8 mouse cellular contexts compared by ENCODE assay signal in genomic region chr3:89280606-89281511, GRCm38 (mm10). TPM values are rescaled to one million over a fixed set of nuclear protein-coding genes. Genes with fewer than 3 reads are reported as not detected.
DNase-seq lines count a peak whose midpoint lies in the region; ATAC-seq and TF ChIP-seq lines count a peak whose summit lies in the region.

Gene Efna1, minus strand, starts transcription at chr3:89281142.

- H3K36me3 ChIP-seq in forebrain, embryonic 15.5 days, result no peaks in the 10 kb centered on the region
- H3K36me3 ChIP-seq in hindbrain, embryonic 13.5 days, result no peaks in the 10 kb centered on the region
- no peaks in the 10 kb centered on the region; the same call in 1 of the 2 replicates for H3K36me3 ChIP-seq in limb, embryonic 10.5 days
- H3K36me3 ChIP-seq in midbrain, embryonic 11.5 days (ENCODE audit: control insufficient read depth, insufficient read depth, low read length), result no peaks in the 10 kb centered on the region
- no peaks in the 10 kb centered on the region for H3K36me3 ChIP-seq in testis, adult 2 months (ENCODE audit: control insufficient read depth, insufficient read depth, low read length)

- WGBS in forebrain, embryonic 15.5 days, result under 1% methylated on average over 52 of the region's 52 CpGs
- WGBS in hindbrain, embryonic 13.5 days, result under 1% methylated on average over 52 of the region's 52 CpGs
- under 1% methylated on average over 52 of the region's 52 CpGs for WGBS in limb, embryonic 10.5 days
- WGBS in midbrain, embryonic 11.5 days, result under 1% methylated on average over 52 of the region's 52 CpGs

- no peak for TF ChIP-seq CTCF in gastrocnemius, adult 2 months (IDR thresholded peaks at IDR 0.05)
- 0 out of 2 replicates have a peak, but pooled peaks have one; percentile 9 for TF ChIP-seq CTCF in testis, adult 2 months (IDR thresholded peaks at IDR 0.05; ENCODE audit: control insufficient read depth, insufficient read depth, insufficient replicate concordance, low read depth, low read length)

- intact Hi-C loops in gastrocnemius, adult 2 months (cut with DNase I), result loop anchor here (2.0 kb wide), 1 partner anchor 14 kb away; no protein-coding TSS in a partner anchor

- no peaks in the 10 kb centered on the region for H3K9me3 ChIP-seq in forebrain, embryonic 15.5 days
- H3K9me3 ChIP-seq in hindbrain, embryonic 13.5 days, result no peaks in the 10 kb centered on the region
- no peaks in the 10 kb centered on the region for H3K9me3 ChIP-seq in limb, embryonic 10.5 days (replicated peaks)
- H3K9me3 ChIP-seq in midbrain, embryonic 11.5 days (ENCODE audit: control insufficient read depth, low read length), result no peaks in the 10 kb centered on the region

- H3K27ac ChIP-seq in gastrocnemius, adult 2 months, result peak within 1 kb of the TSS; percentile 96
- H3K27ac ChIP-seq in forebrain, embryonic 15.5 days (replicated peaks), result peak within 1 kb of the TSS; percentile 53
- H3K27ac ChIP-seq in hindbrain, embryonic 13.5 days, result peak within 1 kb of the TSS; percentile 60; the same call in 1 of the 2 replicates
- peak within 1 kb of the TSS; percentile 81 for H3K27ac ChIP-seq in limb, embryonic 10.5 days
- H3K27ac ChIP-seq in midbrain, embryonic 11.5 days (ENCODE audit: low read depth, low read length), result no peak within 1 kb of the TSS
- H3K27ac ChIP-seq in testis, adult 2 months (ENCODE audit: control insufficient read depth, insufficient read depth, low read depth, low read length), result no peak within 1 kb of the TSS

- H3K4me3 ChIP-seq in gastrocnemius, adult 2 months, result peak within 1 kb of the TSS; percentile 85
- peak within 1 kb of the TSS; percentile 49 for H3K4me3 ChIP-seq in forebrain, embryonic 15.5 days
- H3K4me3 ChIP-seq in hindbrain, embryonic 13.5 days, result peak within 1 kb of the TSS; percentile 48
- H3K4me3 ChIP-seq in limb, embryonic 10.5 days, result peak within 1 kb of the TSS; percentile 56
- H3K4me3 ChIP-seq in midbrain, embryonic 11.5 days (ENCODE audit: low read depth, low read length), result peak within 1 kb of the TSS; percentile 40
- peak within 1 kb of the TSS; percentile 51 for H3K4me3 ChIP-seq in testis, adult 2 months (ENCODE audit: control insufficient read depth, low read depth, low read length)

- peak within 1 kb of the TSS; percentile 92 for H3K4me2 ChIP-seq in forebrain, embryonic 15.5 days (replicated peaks)
- peak within 1 kb of the TSS; percentile 90 for H3K4me2 ChIP-seq in hindbrain, embryonic 13.5 days
- peak within 1 kb of the TSS; percentile 91 for H3K4me2 ChIP-seq in midbrain, embryonic 11.5 days

- peak; percentile 72 for DNase-seq in gastrocnemius, adult 2 months
- no peak for DNase-seq in gastrocnemius, adult 18-20 months (ENCODE audit: low spot score)
- peak; percentile 69 for DNase-seq in brain, adult 2 months (ENCODE audit: low read depth, low spot score)
- peak; percentile 75 for DNase-seq in limb, embryonic 10.5 days (ENCODE audit: low spot score)
- DNase-seq in midbrain, embryonic 11.5 days (ENCODE audit: low spot score, missing footprints), result peak; percentile 97

- peak; percentile 24 for ATAC-seq in forebrain, embryonic 15.5 days (replicated peaks)
- ATAC-seq in hindbrain, embryonic 13.5 days (ENCODE audit: low FRiP score), result peak; percentile 26; the same call in 1 of the 2 replicates
- ATAC-seq in midbrain, embryonic 11.5 days (ENCODE audit: low FRiP score), result peak; percentile 39

- peaks cover 41% of the 10 kb centered on the region for H3K4me1 ChIP-seq in forebrain, embryonic 15.5 days
- peaks cover 52% of the 10 kb centered on the region for H3K4me1 ChIP-seq in hindbrain, embryonic 13.5 days (replicated peaks)
- peaks cover 66% of the 10 kb centered on the region for H3K4me1 ChIP-seq in limb, embryonic 10.5 days
- H3K4me1 ChIP-seq in midbrain, embryonic 11.5 days (ENCODE audit: control insufficient read depth, insufficient read depth, low read length), result peaks cover 21% of the 10 kb centered on the region
- H3K4me1 ChIP-seq in testis, adult 2 months (ENCODE audit: control insufficient read depth, insufficient read depth, low read length), result no peaks in the 10 kb centered on the region; the same call in 1 of the 2 replicates

- peaks cover 5% of the 10 kb centered on the region; the same call in 1 of the 2 replicates for H3K27me3 ChIP-seq in forebrain, embryonic 15.5 days
- peaks cover 62% of the 10 kb centered on the region for H3K27me3 ChIP-seq in hindbrain, embryonic 13.5 days
- peaks cover 55% of the 10 kb centered on the region for H3K27me3 ChIP-seq in limb, embryonic 10.5 days (ENCODE audit: low read depth, poor library complexity, severe bottlenecking)
- peaks cover 41% of the 10 kb centered on the region for H3K27me3 ChIP-seq in midbrain, embryonic 11.5 days (ENCODE audit: control insufficient read depth, insufficient read depth, low read length)
- no peaks in the 10 kb centered on the region for H3K27me3 ChIP-seq in testis, adult 2 months (ENCODE audit: control insufficient read depth, insufficient read depth, low read length)

- no peak for TF ChIP-seq POLR2A in testis, adult 2 months (IDR thresholded peaks at IDR 0.05; ENCODE audit: control insufficient read depth, low read depth, low read length)

- peak within 1 kb of the TSS; percentile 44 for H3K9ac ChIP-seq in forebrain, embryonic 15.5 days (replicated peaks)
- H3K9ac ChIP-seq in hindbrain, embryonic 13.5 days, result peak within 1 kb of the TSS; percentile 70
- H3K9ac ChIP-seq in midbrain, embryonic 11.5 days (ENCODE audit: low read length), result peak within 1 kb of the TSS; percentile 61

RNA-seq across cellular contexts. Expression of gene Efna1, which starts in this region (rescaled TPM):
- 10 to 100 TPM in 1 of 2 experiments, 1 to 10 TPM in 1; 7.9 to 13.1 TPM for total RNA-seq in gastrocnemius, adult 2 months (2021)
- 10 to 100 TPM in 1 of 2 experiments, 1 to 10 TPM in 1; 5.7 to 18.8 TPM for total RNA-seq in gastrocnemius, adult 18-20 months (2021)
- polyA plus RNA-seq in forebrain, embryonic 15.5 days (2015; fragmentation: Nextera tagmentation; extraction: Ambion mirVana), result 9.2 and 9.9 TPM in 2 replicates
- polyA plus RNA-seq in hindbrain, embryonic 13.5 days (2015; fragmentation: Nextera tagmentation; extraction: Ambion mirVana), result 12.1 and 12.4 TPM in 2 replicates
- 29.8 and 36.8 TPM in 2 replicates for polyA plus RNA-seq in limb, embryonic 10.5 days (2016; fragmentation: Nextera tagmentation; extraction: Ambion mirVana)
- 12.2 and 12.5 TPM in 2 replicates for polyA plus RNA-seq in midbrain, embryonic 11.5 days (2014; fragmentation: Nextera tagmentation; extraction: Ambion mirVana)
- polyA plus RNA-seq in testis, adult 2 months (2012; rRNA removed), result 1.1 and 1.7 TPM in 2 replicates

Comparison
In these comparisons a context has a peak if more than half of its experiments do, and no peak if none do; other contexts are left out.
1. H3K27ac ChIP-seq: peak in gastrocnemius, adult 2 months (single experiment), forebrain, embryonic 15.5 days (single experiment), hindbrain, embryonic 13.5 days (single experiment) and limb, embryonic 10.5 days (single experiment); none in midbrain, embryonic 11.5 days (single experiment) and testis, adult 2 months (single experiment).
2. Peak in every context shown above with its lines, with median percentiles within 50 percentile points of each other: H3K4me3 ChIP-seq, ATAC-seq, H3K4me2 ChIP-seq and H3K9ac ChIP-seq.